Mouse (Mus musculus) thymus, postnatal 10 days (tissue): ENCODE results near the gene Cage1.
A peak's percentile ranks its signal among the peaks of the same experiment; 100 is the strongest.

Experiments
- DNase-seq, 2 experiments: peaks; one replicate each; pipeline ENCODE4 v3.0.0; 2021; ENCODE audit warnings: low spot score in 2 of 2

Cage1 gene

GRCm38 (mm10) chr13:38037044-38037687 lies at the start of gene Cage1:
TSS of gene Cage1 (minus strand) at chr13:38037069.
- peak; percentile 94 to 96 for DNase-seq

GRCm38 (mm10) chr13:38081161-38081560 lies 44.3 kb upstream of the Cage1 start:
- no peak for DNase-seq

GRCm38 (mm10) chr13:38080725-38081124 lies 43.9 kb upstream of the Cage1 start:
- DNase-seq = no peak

GRCm38 (mm10) chr13:38080014-38080413 lies 43.1 kb upstream of the Cage1 start:
- DNase-seq = no peak

- DNase-seq = no peak
Measured at GRCm38 (mm10) chr13:38079366-38079765, 42.5 kb upstream of the Cage1 start.

GRCm38 (mm10) chr13:38078836-38079235 lies 42.0 kb upstream of the Cage1 start:
- no peak for DNase-seq

- peak in 1 of 2 experiments; percentile 14 for DNase-seq
Measured at GRCm38 (mm10) chr13:38077113-38077512, 40.2 kb upstream of the Cage1 start.

GRCm38 (mm10) chr13:38074404-38074803 lies 37.5 kb upstream of the Cage1 start:
- DNase-seq = no peak

GRCm38 (mm10) chr13:38073374-38074307 lies 36.8 kb upstream of the Cage1 start:
- no peak for DNase-seq

- DNase-seq = no peak
Measured at GRCm38 (mm10) chr13:38070945-38071344, 34.1 kb upstream of the Cage1 start.

- DNase-seq = peak in 1 of 2 experiments; percentile 62
Measured at GRCm38 (mm10) chr13:38064854-38065663, 28.2 kb upstream of the Cage1 start.

- no peak for DNase-seq
Measured at GRCm38 (mm10) chr13:38062678-38063077, 25.8 kb upstream of the Cage1 start.

- no peak for DNase-seq
Measured at GRCm38 (mm10) chr13:38049888-38050287, 13.0 kb upstream of the Cage1 start.

GRCm38 (mm10) chr13:38037811-38038210 lies 942 bp upstream of the Cage1 start:
- no peak for DNase-seq

GRCm38 (mm10) chr13:38036343-38037043 lies 376 bp downstream of the Cage1 start, which contains the start of gene Riok1:
TSS of gene Riok1 (plus strand) at chr13:38036995.
- DNase-seq = peak; percentile 4 to 11

- no peak for DNase-seq
Measured at GRCm38 (mm10) chr13:38028407-38028806, 8.5 kb downstream of the Cage1 start.

- DNase-seq = no peak
Measured at GRCm38 (mm10) chr13:38027618-38028248, 9.1 kb downstream of the Cage1 start.

GRCm38 (mm10) chr13:38025874-38026273 lies 11.0 kb downstream of the Cage1 start:
- peak in 1 of 2 experiments; percentile 12 for DNase-seq

- DNase-seq = no peak
Measured at GRCm38 (mm10) chr13:38018791-38019190, 18.1 kb downstream of the Cage1 start.

GRCm38 (mm10) chr13:38015591-38015990 lies 21.3 kb downstream of the Cage1 start:
- no peak for DNase-seq

GRCm38 (mm10) chr13:38012436-38012835 lies 24.4 kb downstream of the Cage1 start:
- DNase-seq = no peak
